Mouse (Mus musculus) heart, embryonic 13.5 days (tissue): ENCODE results near the gene Foxm1. TPM values are rescaled to one million over a fixed set of nuclear protein-coding genes. Genes with fewer than 3 reads are reported as not detected.

Experiments
- ATAC-seq: fragments of 200-750 bp; cut with Nextera tagmentation; 2 replicates; pipeline ENCODE4 v1.8.0; 2017; ENCODE audit warnings: moderate TSS enrichment; ENCODE audit not compliant: insufficient number of reproducible peaks, low FRiP score, low TSS enrichment; ENCODE audit errors: extremely low read depth
- H3K27ac ChIP-seq: fragments of 300-500 bp; sonication (generic); replicated peaks from 2 replicates; pipeline ENCODE4 v1.5.1; 2015; ENCODE audit warnings: moderate library complexity, mild to moderate bottlenecking, inconsistent platforms
- H3K27me3 ChIP-seq: fragments of 300-500 bp; sonication (generic); replicated peaks from 2 replicates; pipeline ENCODE4 v1.6.1; 2015; ENCODE audit warnings: mild to moderate bottlenecking, inconsistent platforms
- H3K36me3 ChIP-seq: fragments of 300-500 bp; sonication (generic); 2 replicates; pipeline ENCODE4 v1.6.1; 2015; ENCODE audit warnings: mild to moderate bottlenecking, inconsistent platforms
- H3K4me1 ChIP-seq: fragments of 300-500 bp; sonication (generic); 2 replicates; pipeline ENCODE4 v1.6.1; 2015; ENCODE audit warnings: inconsistent platforms
- H3K4me2 ChIP-seq: fragments of 300-500 bp; sonication (generic); 2 replicates; pipeline ENCODE4 v1.6.1; 2015; ENCODE audit warnings: inconsistent platforms, mild to moderate bottlenecking, moderate library complexity
- H3K4me3 ChIP-seq: fragments of 300-500 bp; sonication (generic); 2 replicates; pipeline ENCODE4 v1.5.1; 2015; ENCODE audit warnings: moderate library complexity, mild to moderate bottlenecking, inconsistent platforms
- H3K9ac ChIP-seq: fragments of 300-500 bp; sonication (generic); 2 replicates; pipeline ENCODE4 v1.6.1; 2015; ENCODE audit warnings: inconsistent platforms, mild to moderate bottlenecking, moderate library complexity
- H3K9me3 ChIP-seq: fragments of 300-500 bp; sonication (generic); 2 replicates; pipeline ENCODE4 v1.6.1; 2016; ENCODE audit warnings: inconsistent platforms
- WGBS: fragments of 180-500 bp; shearing (Covaris S2); methylation state at CpG from one replicate; pipeline ENCODE4 v1.1.7; 2015; ENCODE audit warnings: mixed read lengths; 5-methylcytosine and 5-hydroxymethylcytosine counted together
- polyA plus RNA-seq: library from polyadenylated mRNA; unstranded; fragments of >200 nt; fragmentation: Nextera tagmentation; extraction: Ambion mirVana; gene quantifications from 2 replicates; pipeline ENCODE4 v1.2.1, GENCODE M21; 2015

The Foxm1 gene
- polyA plus RNA-seq, 1 experiment from 2014 or later = 23.7 TPM

- peaks cover 40% of the 10 kb centered on the region for H3K36me3 ChIP-seq
- H3K4me3 ChIP-seq = no peak overlapping the region
- no peak overlapping the region; the same call in 1 of the 2 replicates for H3K27ac ChIP-seq
- no peak overlapping the region for H3K4me2 ChIP-seq
- 43% methylated on average over 5 of the region's 5 CpGs for WGBS
- no peak for ATAC-seq
- peaks cover 15% of the 10 kb centered on the region for H3K4me1 ChIP-seq
- no peaks in the 10 kb centered on the region for H3K9me3 ChIP-seq
- H3K9ac ChIP-seq = no peak overlapping the region
- no peaks in the 10 kb centered on the region for H3K27me3 ChIP-seq
Observed at GRCm38 (mm10) chr6:128404708-128405107, 41.9 kb downstream of the Foxm1 start.

- H3K27ac ChIP-seq = no peak overlapping the region
- H3K36me3 ChIP-seq = peaks cover 76% of the 10 kb centered on the region
- no peak for ATAC-seq
- H3K4me3 ChIP-seq = no peak overlapping the region
- H3K4me2 ChIP-seq = no peak overlapping the region
- peaks cover 5% of the 10 kb centered on the region; the same call in 1 of the 2 replicates for H3K4me1 ChIP-seq
- H3K9ac ChIP-seq = no peak overlapping the region
- WGBS = 80% methylated on average over 7 of the region's 7 CpGs
- H3K9me3 ChIP-seq = no peaks in the 10 kb centered on the region
- H3K27me3 ChIP-seq = no peaks in the 10 kb centered on the region
Observed at GRCm38 (mm10) chr6:128408544-128409125, 45.9 kb downstream of the Foxm1 start.

DNA sequence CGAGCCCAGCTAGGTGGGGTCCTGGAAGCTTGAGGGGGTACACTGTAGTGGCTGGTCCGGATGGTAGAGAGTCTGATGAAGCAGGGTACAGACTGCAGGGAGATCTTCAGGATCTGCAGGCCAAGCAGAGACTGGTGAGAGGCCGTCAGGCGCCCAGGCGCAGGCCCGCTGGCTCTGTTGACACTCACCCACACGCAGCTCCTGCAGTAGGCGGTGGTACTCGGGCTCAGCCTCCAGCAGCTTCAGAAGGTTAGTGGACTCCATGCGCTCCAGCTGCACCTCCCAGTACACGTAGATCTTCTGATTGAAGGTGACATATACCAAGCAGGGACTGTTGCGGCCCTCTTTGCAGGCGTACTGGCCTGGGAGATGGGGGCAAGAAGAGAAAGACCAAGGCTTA lies 47.5 kb downstream of the Foxm1 start:
- no peaks in the 10 kb centered on the region for H3K4me1 ChIP-seq
- WGBS = 93% methylated on average over 13 of the region's 13 CpGs
- H3K36me3 ChIP-seq = peaks cover 81% of the 10 kb centered on the region
- no peak overlapping the region for H3K9ac ChIP-seq
- H3K4me2 ChIP-seq = no peak overlapping the region
- H3K27ac ChIP-seq = no peak overlapping the region
- no peaks in the 10 kb centered on the region for H3K27me3 ChIP-seq
- no peak overlapping the region for H3K4me3 ChIP-seq
- H3K9me3 ChIP-seq = no peaks in the 10 kb centered on the region
- ATAC-seq = no peak

- Histone ChIP-seq H3K4me3 (no peak overlapping the region), H3K27me3 (no peaks in the 10 kb centered on the region), H3K9me3 (no peaks in the 10 kb centered on the region), H3K36me3 (peaks cover 82% of the 10 kb centered on the region), H3K4me1 (no peaks in the 10 kb centered on the region), H3K9ac (no peak overlapping the region), H3K4me2 (no peak overlapping the region), H3K27ac (no peak overlapping the region)
- no peak for ATAC-seq
- WGBS = 16% methylated on average over 3 of the region's 3 CpGs
Observed at GRCm38 (mm10) chr6:128411115-128411514, 48.3 kb downstream of the Foxm1 start.

- Histone ChIP-seq H3K9me3 (no peaks in the 10 kb centered on the region), H3K4me1 (peaks cover 5% of the 10 kb centered on the region), H3K4me2 (no peak overlapping the region), H3K27me3 (no peaks in the 10 kb centered on the region), H3K36me3 (peaks cover 46% of the 10 kb centered on the region), H3K9ac (no peak overlapping the region), H3K4me3 (no peak overlapping the region), H3K27ac (no peak overlapping the region)
- no peak for ATAC-seq
- WGBS = 82% methylated on average over 5 of the region's 5 CpGs
Observed at GRCm38 (mm10) chr6:128416169-128416568, 53.4 kb downstream of the Foxm1 start.

GRCm38 (mm10) chr6:128418076-128418475 lies 55.3 kb downstream of the Foxm1 start:
- Histone ChIP-seq H3K4me3 (no peak overlapping the region), H3K4me1 (peaks cover 11% of the 10 kb centered on the region), H3K9ac (no peak overlapping the region), H3K27ac (no peak overlapping the region), H3K9me3 (no peaks in the 10 kb centered on the region), H3K27me3 (no peaks in the 10 kb centered on the region), H3K36me3 (peaks cover 27% of the 10 kb centered on the region), H3K4me2 (no peak overlapping the region)
- 90% methylated on average over 1 of the region's 1 CpGs for WGBS
- ATAC-seq = no peak

DNA sequence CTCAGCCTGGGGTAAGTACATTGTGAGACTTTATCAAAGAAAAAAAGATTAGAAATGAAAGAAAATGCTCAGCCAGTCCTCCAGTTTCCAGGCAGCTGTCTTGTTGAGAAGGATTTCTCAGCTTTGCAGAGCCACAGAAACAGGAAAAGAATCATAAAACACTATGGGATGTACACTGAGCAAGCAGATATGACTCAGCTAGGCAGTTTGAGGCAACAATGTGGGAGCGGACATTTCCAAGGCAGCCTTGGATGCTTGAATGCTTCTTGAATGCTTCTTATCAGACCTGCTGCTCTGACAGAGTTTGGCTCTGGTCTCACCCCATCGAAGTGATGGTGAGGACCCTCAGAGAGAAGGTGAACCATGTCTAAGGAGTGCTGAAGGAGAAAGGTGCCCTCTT lies 58.3 kb downstream of the Foxm1 start:
- Histone ChIP-seq H3K27ac (peak overlapping the region; percentile 20), H3K9ac (no peak overlapping the region), H3K4me1 (peaks cover 18% of the 10 kb centered on the region), H3K4me3 (no peak overlapping the region), H3K27me3 (no peaks in the 10 kb centered on the region), H3K36me3 (peaks cover 13% of the 10 kb centered on the region), H3K4me2 (no peak overlapping the region), H3K9me3 (no peaks in the 10 kb centered on the region)
- 60% methylated on average over 2 of the region's 2 CpGs for WGBS
- ATAC-seq = no peak

- peaks cover 13% of the 10 kb centered on the region for H3K36me3 ChIP-seq
- H3K4me2 ChIP-seq = no peak overlapping the region
- H3K9me3 ChIP-seq = no peaks in the 10 kb centered on the region
- no peaks in the 10 kb centered on the region for H3K27me3 ChIP-seq
- H3K4me3 ChIP-seq = no peak overlapping the region
- WGBS = 81% methylated on average over 3 of the region's 3 CpGs
- H3K27ac ChIP-seq = peak overlapping the region; percentile 20
- ATAC-seq = no peak
- peaks cover 18% of the 10 kb centered on the region for H3K4me1 ChIP-seq
- H3K9ac ChIP-seq = no peak overlapping the region
Observed at GRCm38 (mm10) chr6:128421480-128421879, 58.7 kb downstream of the Foxm1 start.

DNA sequence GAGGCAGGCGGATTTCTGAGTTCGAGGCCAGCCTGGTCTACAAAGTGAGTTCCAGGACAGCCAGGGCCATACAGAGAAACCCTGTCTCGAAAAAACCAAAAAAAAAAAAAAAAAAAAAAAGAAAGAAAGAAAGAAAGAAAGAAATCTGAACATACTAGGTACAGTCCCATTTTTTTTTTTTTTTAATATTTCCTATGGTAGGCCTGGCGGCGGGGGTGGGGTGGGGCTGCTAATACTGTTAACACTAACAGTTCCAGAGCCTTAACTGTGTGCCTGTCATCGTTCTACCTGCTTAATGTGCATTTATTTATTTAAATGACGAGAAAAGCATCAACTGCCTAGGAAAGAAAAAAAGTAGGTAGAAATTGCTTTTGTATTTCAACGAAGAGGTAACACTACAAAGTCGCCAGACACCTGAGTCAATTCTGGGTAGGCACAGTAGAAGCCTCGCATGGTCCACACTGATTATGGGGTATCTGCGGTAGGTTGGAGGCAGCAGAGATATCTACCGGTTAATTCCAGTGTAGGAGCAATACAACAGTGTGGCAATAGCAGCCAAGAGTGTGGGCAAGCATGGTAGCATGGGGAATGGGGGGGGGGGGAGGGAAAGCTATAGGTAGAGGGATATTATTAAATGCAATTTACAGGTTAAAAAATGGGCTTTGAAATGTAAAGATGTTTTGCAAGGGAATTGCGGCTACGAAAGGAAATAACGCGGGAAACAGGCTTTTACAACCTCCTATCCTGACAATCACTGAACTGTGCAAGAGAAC lies 60.9 kb downstream of the Foxm1 start:
- peak overlapping the region; percentile 71 for H3K4me3 ChIP-seq
- peak overlapping the region; percentile 82 for H3K9ac ChIP-seq
- no peaks in the 10 kb centered on the region for H3K9me3 ChIP-seq
- 38% methylated on average over 16 of the region's 16 CpGs for WGBS
- peaks cover 21% of the 10 kb centered on the region for H3K36me3 ChIP-seq
- H3K27ac ChIP-seq = peak overlapping the region; percentile 93
- ATAC-seq = no peak
- H3K4me2 ChIP-seq = peak overlapping the region; percentile 80
- no peaks in the 10 kb centered on the region for H3K27me3 ChIP-seq
- H3K4me1 ChIP-seq = peaks cover 18% of the 10 kb centered on the region

DNA sequence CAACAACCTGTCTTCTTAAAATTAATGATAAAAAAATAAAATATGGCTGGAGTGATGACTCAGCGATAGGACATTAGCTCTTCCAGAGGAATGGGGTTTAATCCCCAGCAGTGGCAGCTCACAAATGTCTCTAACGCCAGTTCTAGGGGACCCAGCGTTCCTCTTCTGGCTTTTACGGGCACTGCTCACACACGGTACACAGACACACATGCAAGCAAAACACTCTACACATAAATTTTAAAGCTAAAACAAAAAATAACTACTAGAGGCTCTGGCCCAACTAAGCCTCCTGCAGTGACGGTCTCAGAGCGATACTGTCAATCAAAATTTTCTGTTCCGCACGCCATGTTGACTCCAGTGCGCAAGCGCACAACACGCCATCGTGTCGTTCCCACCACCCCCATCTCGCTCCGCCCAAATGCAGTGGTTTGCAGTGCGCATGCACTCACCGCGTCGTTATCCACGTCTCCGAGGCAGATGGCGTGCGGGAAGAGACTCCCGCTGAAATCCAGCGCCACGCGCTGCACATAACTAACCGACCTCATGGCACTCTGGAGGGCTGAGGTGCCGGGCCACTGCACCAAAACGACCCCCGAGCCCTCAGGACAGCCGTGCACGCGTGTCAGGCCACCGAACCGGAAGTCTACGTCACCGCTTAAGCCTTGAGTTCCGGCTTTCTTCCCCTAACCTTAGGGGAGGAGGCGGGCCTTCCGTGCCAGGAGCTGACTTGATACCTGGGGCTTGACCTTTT lies 61.7 kb downstream of the Foxm1 start, which contains the start of gene Itfg2:
TSS of gene Itfg2 (minus strand) at position 663 of the 751 bp plus-strand sequence.
- H3K36me3 ChIP-seq = peaks cover 25% of the 10 kb centered on the region
- H3K4me2 ChIP-seq = peak within 1 kb of the TSS; percentile 80
- under 1% methylated on average over 42 of the region's 42 CpGs for WGBS
- H3K9ac ChIP-seq = peak within 1 kb of the TSS; percentile 82
- peak within 1 kb of the TSS; percentile 71 for H3K4me3 ChIP-seq
- H3K4me1 ChIP-seq = peaks cover 18% of the 10 kb centered on the region
- peak; percentile 92 for ATAC-seq
- H3K27ac ChIP-seq = peak within 1 kb of the TSS; percentile 93
- H3K9me3 ChIP-seq = no peaks in the 10 kb centered on the region
- no peaks in the 10 kb centered on the region for H3K27me3 ChIP-seq

GRCm38 (mm10) chr6:128425046-128425445 lies 62.3 kb downstream of the Foxm1 start:
- Histone ChIP-seq H3K4me3 (peak overlapping the region; percentile 71), H3K27ac (peak overlapping the region; percentile 93), H3K9ac (peak overlapping the region; percentile 82), H3K4me2 (peak overlapping the region; percentile 80), H3K36me3 (peaks cover 26% of the 10 kb centered on the region), H3K4me1 (peaks cover 21% of the 10 kb centered on the region), H3K9me3 (no peaks in the 10 kb centered on the region), H3K27me3 (no peaks in the 10 kb centered on the region)
- WGBS = 12% methylated on average over 9 of the region's 9 CpGs
- no peak for ATAC-seq
